Mouse (Mus musculus): ENCODE measurements around the gene Sh3bp5. TPM values are rescaled to one million over a fixed set of nuclear protein-coding genes. Genes with fewer than 3 reads are reported as not detected.

Gene Sh3bp5
- total RNA-seq, 1 experiment from 2014 or later = 142 TPM

DNA sequence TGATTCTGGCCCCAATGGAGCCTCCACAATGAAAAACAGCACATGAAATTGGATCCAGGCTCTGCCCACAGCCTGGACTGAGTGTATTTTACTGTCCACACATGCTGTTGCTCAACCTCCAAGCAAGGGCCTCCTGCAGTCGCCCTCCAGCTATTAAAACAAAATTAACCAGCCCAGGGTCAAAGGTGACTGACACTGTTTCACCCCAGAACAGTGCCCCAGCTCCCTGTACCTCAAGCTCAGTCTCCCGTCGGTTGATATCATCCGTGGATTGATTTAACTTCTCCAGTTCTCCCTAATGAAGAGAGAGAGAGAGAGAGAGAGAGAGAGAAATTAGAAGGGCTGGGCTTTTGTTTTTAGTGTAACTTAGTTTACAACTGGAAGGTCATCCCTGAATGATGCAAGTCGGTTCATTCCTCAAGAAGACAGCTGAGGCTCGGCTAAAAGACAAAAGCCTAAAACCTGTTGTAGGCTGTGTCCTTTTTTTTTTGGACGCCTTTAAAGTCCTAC lies 2.0 kb downstream of the Sh3bp5 start:
- DNase-seq = peak; percentile 60

DNA sequence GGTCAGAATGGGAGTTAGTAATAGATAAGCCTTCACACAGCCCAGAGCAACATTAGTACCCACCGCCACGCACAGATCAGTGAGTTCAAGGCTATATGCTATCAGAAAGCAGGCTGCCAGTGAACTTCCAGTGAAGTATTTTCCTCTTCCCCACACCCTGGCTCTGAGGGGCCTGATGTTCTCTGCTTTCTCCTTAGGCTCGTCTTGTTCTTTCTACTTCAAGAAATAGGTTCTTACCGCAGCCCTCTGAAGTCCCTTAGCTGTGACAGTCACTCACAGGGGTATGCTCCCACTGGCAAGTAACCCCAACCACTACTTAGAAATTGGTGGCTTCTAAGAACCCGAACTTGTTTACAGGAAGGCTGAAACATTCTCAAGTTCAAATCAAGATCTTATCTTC lies 2.8 kb downstream of the Sh3bp5 start:
- DNase-seq = no peak

GRCm38 (mm10) chr14:31432424-31432823 lies 3.5 kb downstream of the Sh3bp5 start:
- peak; percentile 52 for DNase-seq

DNA sequence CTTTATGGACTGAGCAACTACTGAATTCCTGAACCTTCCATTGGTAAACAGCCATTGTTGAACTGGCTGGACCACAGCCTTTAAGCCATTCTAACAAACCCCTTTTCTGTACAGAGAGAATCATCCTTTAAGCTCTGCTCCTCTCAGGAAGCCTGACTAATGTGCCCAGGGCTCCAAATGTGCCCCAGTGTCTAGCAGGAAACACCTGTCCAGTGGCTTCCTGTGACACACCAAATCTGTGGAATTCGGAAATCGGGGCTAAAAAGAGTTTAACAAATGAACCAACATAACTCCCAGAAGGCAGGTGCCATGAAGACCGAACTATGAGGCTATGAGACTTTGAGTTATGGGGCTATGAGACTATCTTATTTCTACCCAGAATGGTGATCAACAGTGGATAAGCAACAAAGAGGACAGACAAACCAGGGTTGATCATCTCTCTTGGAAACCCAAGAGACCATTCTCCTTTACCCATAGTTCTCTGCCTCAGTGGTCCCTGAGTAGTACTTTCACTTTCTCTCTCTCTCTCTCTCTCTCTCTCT lies 4.0 kb downstream of the Sh3bp5 start:
- no peak for DNase-seq

DNA sequence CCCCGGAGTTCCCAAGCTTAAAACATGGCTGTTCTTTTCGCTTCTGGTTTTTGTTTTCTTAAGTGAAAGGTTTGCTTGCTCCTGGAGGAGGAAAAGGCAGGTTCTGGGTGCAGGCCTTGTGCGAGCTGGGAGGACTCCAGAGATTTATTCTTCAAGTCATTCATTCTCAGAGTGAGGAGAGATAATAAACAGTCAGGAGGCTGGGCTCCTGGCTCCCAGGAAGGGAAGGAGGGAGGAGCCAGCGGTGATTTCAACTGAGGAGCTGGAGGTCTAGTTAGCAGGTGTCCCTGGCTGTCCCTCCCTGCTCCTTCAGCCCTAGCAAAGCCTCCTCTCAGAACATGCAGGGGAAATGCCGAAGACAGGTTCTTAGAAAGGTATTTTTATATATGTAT lies 6.9 kb downstream of the Sh3bp5 start:
- DNase-seq = no peak

DNA sequence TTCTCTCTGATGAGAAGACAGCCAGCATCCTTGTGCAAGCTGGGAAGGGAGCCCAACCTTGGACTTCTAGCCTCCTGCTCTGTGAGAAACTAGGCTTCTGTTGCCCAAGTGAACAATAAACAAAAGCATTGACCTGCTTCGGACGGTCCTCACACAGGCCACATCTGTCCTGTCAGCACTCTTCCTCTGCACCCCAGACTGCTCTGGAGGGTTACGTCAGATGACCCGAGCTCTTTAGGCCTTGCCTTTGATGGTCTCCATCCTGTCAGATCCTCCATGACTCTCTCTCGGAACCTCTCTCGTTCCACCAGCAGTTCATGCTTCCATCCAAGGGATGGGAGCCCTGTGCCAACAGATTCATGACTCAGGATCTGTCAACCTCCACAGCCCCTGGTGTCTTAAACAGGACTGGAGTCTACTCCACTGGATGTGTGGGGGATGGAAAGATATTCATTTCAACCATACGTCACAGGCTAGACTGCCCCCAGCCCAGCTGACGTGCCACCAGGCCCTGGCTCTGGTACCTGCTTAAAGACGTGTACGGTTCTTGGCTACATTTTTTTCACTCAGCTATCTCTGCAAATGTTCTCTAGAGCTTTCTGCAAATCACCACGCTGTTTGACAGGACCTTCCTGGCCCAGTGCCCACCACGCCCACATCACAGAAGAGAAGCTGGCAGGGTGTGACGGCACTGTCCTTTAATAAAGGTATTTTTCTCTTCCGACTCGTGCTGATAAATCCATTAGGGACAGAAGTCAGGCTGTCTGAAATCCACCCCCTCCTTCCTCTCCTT lies 7.5 kb downstream of the Sh3bp5 start:
- peak; percentile 90 for DNase-seq

- peak; percentile 78 for DNase-seq
Measured at GRCm38 (mm10) chr14:31422961-31423791, 12.7 kb downstream of the Sh3bp5 start.

- DNase-seq = no peak
Measured at GRCm38 (mm10) chr14:31422395-31422794, 13.5 kb downstream of the Sh3bp5 start.

DNA sequence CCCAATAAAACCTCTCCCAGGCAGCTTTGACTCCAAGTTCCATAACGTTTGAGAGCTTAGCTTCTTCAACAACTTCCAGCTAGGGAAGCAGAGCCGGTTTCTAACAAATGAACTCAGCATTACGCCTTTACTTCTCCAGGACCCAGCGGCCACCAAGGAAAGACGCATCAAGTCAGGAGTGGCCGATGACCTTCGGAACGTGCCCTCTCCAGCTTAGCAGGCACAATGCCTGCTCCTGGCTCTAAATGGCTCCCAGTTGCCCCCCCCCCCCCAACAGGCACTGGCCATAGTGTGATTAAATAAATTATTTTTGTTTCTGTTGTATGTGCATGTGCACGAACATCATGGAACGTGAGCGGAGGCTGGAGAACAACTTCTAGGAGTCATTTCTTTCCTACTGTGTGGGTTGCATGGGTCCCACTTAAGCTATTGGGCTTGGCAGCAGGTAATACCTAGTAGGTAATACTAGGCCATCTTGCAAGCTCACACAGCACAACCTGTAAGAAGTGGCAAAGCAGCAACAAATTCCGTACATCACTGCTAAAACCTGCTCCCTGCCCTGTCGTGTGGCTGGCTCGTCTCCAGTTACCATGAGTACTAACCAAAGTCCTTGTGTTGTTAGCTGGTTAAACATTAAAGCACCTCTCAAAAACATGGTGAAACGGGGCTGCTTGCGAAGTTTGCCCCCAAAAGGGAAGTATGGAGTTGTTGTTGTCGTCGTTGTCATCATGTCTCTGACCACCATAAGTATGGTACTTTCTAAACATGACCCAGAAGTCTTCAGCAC lies 14.2 kb downstream of the Sh3bp5 start:
- peak; percentile 6 for DNase-seq

DNA sequence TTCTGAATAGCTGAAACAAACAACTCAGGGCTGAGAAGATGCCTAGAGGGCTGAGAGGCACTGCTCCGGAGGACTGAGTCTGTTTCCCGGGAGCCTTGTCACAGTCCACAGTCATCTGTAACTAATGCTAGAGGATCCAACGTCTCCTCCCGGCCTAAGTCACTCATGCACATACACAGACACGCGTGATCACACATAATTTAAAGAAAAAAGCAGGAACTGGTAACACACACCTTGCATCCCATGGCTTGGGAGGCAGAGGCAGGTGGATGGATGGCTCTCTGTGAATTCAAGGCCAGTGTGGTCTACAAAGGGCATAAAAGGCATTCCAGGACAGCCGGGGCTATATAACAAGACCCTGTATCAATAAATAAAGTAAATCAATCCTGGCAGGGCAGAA lies 14.9 kb downstream of the Sh3bp5 start:
- DNase-seq = peak; percentile 3

DNA sequence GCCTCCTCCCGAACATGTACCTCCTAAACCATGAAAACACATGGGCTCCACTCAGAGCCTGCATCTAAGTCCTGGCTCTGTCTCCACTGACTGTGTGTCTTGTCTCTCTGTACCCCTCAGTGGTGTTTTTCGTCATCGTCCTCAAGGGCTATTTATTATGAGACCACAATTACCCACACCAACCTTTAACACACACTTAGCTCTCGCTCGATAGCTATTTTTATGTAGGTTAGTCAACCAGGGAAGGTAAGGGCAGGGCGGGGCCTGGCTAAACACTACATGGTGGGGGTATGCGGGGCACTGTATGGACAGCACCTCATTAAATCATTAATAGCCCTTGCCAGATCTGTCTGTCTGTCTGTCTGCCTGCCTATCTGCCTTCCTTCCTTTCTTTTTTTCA lies 15.3 kb downstream of the Sh3bp5 start:
- peak; percentile 4 for DNase-seq

- peak; percentile 2 for DNase-seq
Measured at GRCm38 (mm10) chr14:31420135-31420534, 15.7 kb downstream of the Sh3bp5 start.

DNA sequence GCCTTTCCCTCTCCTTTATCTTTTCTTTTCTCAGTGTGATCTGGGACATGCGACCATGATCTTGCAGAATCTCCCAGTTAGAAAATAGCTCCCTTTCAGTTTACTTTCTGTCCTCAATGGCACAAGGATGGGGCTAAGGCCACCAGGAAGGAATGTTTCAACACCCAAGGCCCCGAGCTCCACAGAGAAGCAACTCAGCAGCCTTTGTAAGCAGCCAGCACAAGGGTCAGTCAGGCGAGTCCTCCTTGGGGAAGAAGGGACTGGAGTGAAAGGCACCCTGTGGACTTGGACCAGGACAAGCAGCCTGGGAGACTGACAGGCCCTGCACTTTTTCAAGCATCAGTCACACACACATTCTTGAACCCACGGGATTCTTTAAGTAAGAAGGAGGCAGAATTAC lies 16.6 kb downstream of the Sh3bp5 start:
- DNase-seq = peak; percentile 52

DNA sequence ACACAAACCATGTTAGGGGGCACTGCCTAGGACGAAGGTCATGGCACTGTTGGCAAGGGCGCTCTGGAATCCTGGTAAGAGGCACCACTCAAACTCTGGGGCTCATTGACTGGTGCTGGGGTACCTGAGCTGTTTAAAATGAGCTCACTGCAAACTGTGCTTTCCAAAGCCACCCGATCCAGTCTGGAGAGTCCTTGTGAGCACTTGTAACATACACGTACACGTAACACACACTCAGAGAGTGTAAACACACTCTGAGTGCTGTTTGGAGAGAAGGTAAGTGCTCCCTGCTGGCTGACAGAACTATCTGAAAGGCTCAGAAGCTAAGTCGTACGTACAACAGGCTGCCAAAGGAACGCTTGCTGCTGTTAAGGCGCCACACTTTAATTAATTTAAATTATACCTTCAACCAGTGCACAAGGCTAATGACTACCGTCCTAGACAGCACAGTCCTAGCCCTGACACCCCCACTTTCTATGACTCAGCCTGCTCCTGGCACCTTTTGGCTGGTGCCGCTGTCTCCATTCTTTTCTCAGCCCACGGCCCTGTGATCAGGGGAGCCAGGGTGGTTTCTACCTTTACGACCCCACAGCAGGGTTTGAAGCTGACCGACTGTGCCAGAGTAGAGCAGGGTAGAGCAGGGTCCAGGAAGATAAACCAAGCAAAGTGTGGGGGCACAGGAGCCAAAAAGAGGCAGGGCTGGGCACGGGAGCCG lies 18.9 kb downstream of the Sh3bp5 start:
- DNase-seq = no peak

GRCm38 (mm10) chr14:31416411-31416810 lies 19.5 kb downstream of the Sh3bp5 start:
- DNase-seq = no peak

DNA sequence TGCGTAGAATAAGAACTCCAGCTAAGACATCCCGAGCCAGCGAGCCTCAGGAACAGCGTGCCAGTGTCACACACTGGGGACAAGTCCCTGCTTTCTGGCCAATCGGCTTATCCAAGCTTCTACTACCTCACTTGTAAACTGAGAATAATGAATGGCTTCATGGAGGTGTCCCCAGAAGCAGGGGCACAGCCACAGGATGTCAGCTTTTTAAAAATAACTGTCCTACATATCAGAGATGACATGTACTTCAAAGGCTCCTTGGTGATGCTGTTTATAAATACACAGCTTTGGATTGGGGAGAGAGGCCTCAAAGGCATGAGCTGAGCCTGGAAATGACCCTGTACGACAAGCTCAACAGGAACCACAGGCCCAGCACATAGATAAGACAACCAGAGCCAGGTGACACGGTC lies 20.9 kb downstream of the Sh3bp5 start:
- DNase-seq = peak; percentile 53

- DNase-seq = no peak
Measured at GRCm38 (mm10) chr14:31414235-31414966, 21.5 kb downstream of the Sh3bp5 start.

- DNase-seq = no peak
Measured at GRCm38 (mm10) chr14:31413475-31414086, 22.3 kb downstream of the Sh3bp5 start.

- DNase-seq = peak; percentile 77
Measured at GRCm38 (mm10) chr14:31412651-31413056, 23.2 kb downstream of the Sh3bp5 start.

GRCm38 (mm10) chr14:31410737-31411136 lies 25.1 kb downstream of the Sh3bp5 start:
- DNase-seq = no peak
